In genomic region chr19:32867181-32867897, GRCm38 (mm10) we compare ENCODE assay signal across 11 mouse cellular contexts.
DNase-seq lines count a peak whose midpoint lies in the region; ATAC-seq lines count a peak whose summit lies in the region.
"Had no signal": no experiment of that assay in that cellular context is flagged by ENCODE, and none has a peak within 500 bp of the region (broad histone marks: within the 10 kb centered on the region; RNA-seq: fewer than 3 reads in every experiment).

No protein-coding gene starts in this region.

- no peaks in the 10 kb centered on the region for H3K27me3 ChIP-seq in liver, embryonic 13.5 days
- H3K27me3 ChIP-seq in liver, embryonic 12.5 days (replicated peaks), result peaks cover 16% of the 10 kb centered on the region
- H3K27me3 ChIP-seq in forebrain, embryonic 11.5 days (ENCODE audit: control insufficient read depth, insufficient read depth, low read length), result no peaks in the 10 kb centered on the region
- H3K27me3 ChIP-seq in limb, embryonic 10.5 days (ENCODE audit: low read depth, poor library complexity, severe bottlenecking), result peaks cover 5% of the 10 kb centered on the region; the same call in 1 of the 2 replicates
- H3K27me3 ChIP-seq in stomach, embryonic 14.5 days (ENCODE audit: control insufficient read depth, insufficient read depth, low read length), result no peaks in the 10 kb centered on the region
- H3K27me3 ChIP-seq: Patski had no signal

- no peaks in the 10 kb centered on the region for H3K9me3 ChIP-seq in liver, embryonic 13.5 days (replicated peaks)
- H3K9me3 ChIP-seq in liver, embryonic 12.5 days (replicated peaks), result no peaks in the 10 kb centered on the region
- no peaks in the 10 kb centered on the region for H3K9me3 ChIP-seq in forebrain, embryonic 11.5 days (ENCODE audit: control insufficient read depth, low read length)
- H3K9me3 ChIP-seq in limb, embryonic 10.5 days (replicated peaks), result no peaks in the 10 kb centered on the region
- no peaks in the 10 kb centered on the region for H3K9me3 ChIP-seq in stomach, embryonic 14.5 days (ENCODE audit: control insufficient read depth, low read depth, low read length)

- no peak overlapping the region for H3K9ac ChIP-seq in liver, embryonic 13.5 days
- H3K9ac ChIP-seq in liver, embryonic 12.5 days, result no peak overlapping the region
- peak overlapping the region; percentile 16; the same call in 1 of the 2 replicates for H3K9ac ChIP-seq in forebrain, embryonic 11.5 days (ENCODE audit: low read length)
- H3K9ac ChIP-seq in stomach, embryonic 14.5 days (replicated peaks; ENCODE audit: low read depth, low read length), result no peak overlapping the region
- H3K9ac ChIP-seq: liver, embryonic 14.5 days had no signal

- H3K4me2 ChIP-seq in liver, embryonic 13.5 days, result 0 out of 2 replicates have a peak overlapping the region, but pooled peaks have one; percentile 6
- H3K4me2 ChIP-seq in liver, embryonic 12.5 days, result no peak overlapping the region
- peak overlapping the region; percentile 42 for H3K4me2 ChIP-seq in forebrain, embryonic 11.5 days (ENCODE audit: low read depth, low read length, severe bottlenecking)
- H3K4me2 ChIP-seq in stomach, embryonic 14.5 days (replicated peaks; ENCODE audit: low read depth, low read length), result peak overlapping the region; percentile 17; the same call in 1 of the 2 replicates

- no peak for DNase-seq in liver, embryonic 13.5 days
- no peak for DNase-seq in forebrain, embryonic 11.5 days (ENCODE audit: low spot score)
- DNase-seq in limb, embryonic 10.5 days (ENCODE audit: low spot score), result peak; percentile 35
- DNase-seq in urinary bladder, postnatal 4 days (ENCODE audit: low spot score in 2 of 2), result no peak
- DNase-seq: right cerebral cortex, adult 18-20 months had no signal

- H3K4me3 ChIP-seq in liver, embryonic 13.5 days (replicated peaks), result no peak overlapping the region
- H3K4me3 ChIP-seq in liver, embryonic 12.5 days, result no peak overlapping the region
- H3K4me3 ChIP-seq in forebrain, embryonic 11.5 days (ENCODE audit: low read depth, low read length), result peak overlapping the region; percentile 15; the same call in 1 of the 2 replicates
- peak overlapping the region; percentile 40 for H3K4me3 ChIP-seq in limb, embryonic 10.5 days
- no peak overlapping the region for H3K4me3 ChIP-seq in stomach, embryonic 14.5 days (ENCODE audit: low read depth, low read length)

- H3K36me3 ChIP-seq in liver, embryonic 13.5 days, result no peaks in the 10 kb centered on the region
- H3K36me3 ChIP-seq in liver, embryonic 12.5 days, result no peaks in the 10 kb centered on the region
- H3K36me3 ChIP-seq in forebrain, embryonic 11.5 days (ENCODE audit: control insufficient read depth, insufficient read depth, low read length), result no peaks in the 10 kb centered on the region
- no peaks in the 10 kb centered on the region for H3K36me3 ChIP-seq in limb, embryonic 10.5 days
- H3K36me3 ChIP-seq in stomach, embryonic 14.5 days (ENCODE audit: control insufficient read depth, insufficient read depth, low read length), result no peaks in the 10 kb centered on the region

- 27% methylated on average over 18 of the region's 18 CpGs for WGBS in liver, embryonic 13.5 days (ENCODE audit: insufficient replicate concordance)
- WGBS in liver, embryonic 12.5 days (ENCODE audit: insufficient replicate concordance), result 21% methylated on average over 18 of the region's 18 CpGs
- WGBS in forebrain, embryonic 11.5 days, result 2% methylated on average over 18 of the region's 18 CpGs
- WGBS in limb, embryonic 10.5 days, result 9% methylated on average over 18 of the region's 18 CpGs
- 10% methylated on average over 18 of the region's 18 CpGs for WGBS in stomach, embryonic 14.5 days

- H3K27ac ChIP-seq in liver, embryonic 13.5 days, result no peak overlapping the region
- no peak overlapping the region for H3K27ac ChIP-seq in liver, embryonic 12.5 days
- H3K27ac ChIP-seq in forebrain, embryonic 11.5 days (ENCODE audit: low read depth, low read length), result no peak overlapping the region
- H3K27ac ChIP-seq in limb, embryonic 10.5 days, result no peak overlapping the region
- no peak overlapping the region for H3K27ac ChIP-seq in stomach, embryonic 14.5 days (ENCODE audit: low read length)
- H3K27ac ChIP-seq: liver, embryonic 14.5 days had no signal

- peaks cover 5% of the 10 kb centered on the region for H3K4me1 ChIP-seq in liver, embryonic 13.5 days (replicated peaks)
- H3K4me1 ChIP-seq in liver, embryonic 12.5 days, result peaks cover 3% of the 10 kb centered on the region; the same call in 1 of the 2 replicates
- 0 out of 2 replicates have a peak, but pooled peaks cover 2% of the 10 kb centered on the region for H3K4me1 ChIP-seq in forebrain, embryonic 11.5 days (replicated peaks; ENCODE audit: control insufficient read depth, insufficient read depth, low read length)
- H3K4me1 ChIP-seq in limb, embryonic 10.5 days, result peaks cover 10% of the 10 kb centered on the region
- H3K4me1 ChIP-seq in stomach, embryonic 14.5 days (ENCODE audit: control insufficient read depth, insufficient read depth, low read length), result 0 out of 2 replicates have a peak, but pooled peaks cover 2% of the 10 kb centered on the region

- ATAC-seq in liver, embryonic 13.5 days (ENCODE audit: low read depth), result no peak
- ATAC-seq in liver, embryonic 12.5 days, result no peak
- ATAC-seq in forebrain, embryonic 11.5 days (replicated peaks; ENCODE audit: low FRiP score), result peak; percentile 55
- ATAC-seq in stomach, embryonic 14.5 days (ENCODE audit: insufficient number of reproducible peaks, insufficient read depth, low FRiP score, low read depth), result no peak
- ATAC-seq in monocyte, adult 5-6 weeks (replicated peaks; ENCODE audit: insufficient number of reproducible peaks, low FRiP score, low TSS enrichment, poor library complexity, severe bottlenecking), result no peak
- no peak for ATAC-seq in megakaryocyte, adult 5-6 weeks (ENCODE audit: poor library complexity, severe bottlenecking)
- ATAC-seq: Patski had no signal

Comparison
In these comparisons a context has a peak if more than half of its experiments do, and no peak if none do; other contexts are left out.
1. H3K4me3 ChIP-seq: peak in forebrain, embryonic 11.5 days (single experiment) and limb, embryonic 10.5 days (single experiment); none in liver, embryonic 13.5 days (single experiment), liver, embryonic 12.5 days (single experiment) and stomach, embryonic 14.5 days (single experiment).